10 mouse cellular contexts compared by ENCODE assay signal in genomic region chr12:108270240-108270919, GRCm38 (mm10). TPM values are rescaled to one million over a fixed set of nuclear protein-coding genes. Genes with fewer than 3 reads are reported as not detected.
A peak's percentile ranks its signal among the peaks of the same experiment; 100 is the strongest.
DNase-seq lines count a peak whose midpoint lies in the region; ATAC-seq and TF ChIP-seq lines count a peak whose summit lies in the region.
"Had no signal": no experiment of that assay in that cellular context is flagged by ENCODE, and none has a peak within 500 bp of the region (broad histone marks: within the 10 kb centered on the region; RNA-seq: fewer than 3 reads in every experiment).

No protein-coding gene starts in this region.

- peaks cover 24% of the 10 kb centered on the region for H3K27me3 ChIP-seq in liver, embryonic 14.5 days (ENCODE audit: control insufficient read depth, insufficient read depth, low read length)

- H3K4me3 ChIP-seq in liver, embryonic 14.5 days (ENCODE audit: insufficient read depth in 1 of 2, low read depth in 2 of 2, low read length in 2 of 2), result no peak overlapping the region

- H3K9me3 ChIP-seq in liver, embryonic 14.5 days (ENCODE audit: control insufficient read depth, low read length), result no peaks in the 10 kb centered on the region

- ATAC-seq in liver, embryonic 14.5 days (ENCODE audit: insufficient read depth), result no peak

- WGBS in liver, embryonic 14.5 days (ENCODE audit: insufficient replicate concordance), result 40% methylated on average over 13 of the region's 13 CpGs

- peak overlapping the region; percentile 2 for H3K4me2 ChIP-seq in liver, embryonic 14.5 days (ENCODE audit: low read depth)
- H3K4me2 ChIP-seq: lung, embryonic 14.5 days had no signal

- peak; percentile 73 for DNase-seq in adrenal gland, postnatal 14 days
- no peak for DNase-seq in adrenal gland, adult 18-20 months (ENCODE audit: low spot score in 2 of 2)
- DNase-seq in urinary bladder, adult 2 months (ENCODE audit: low spot score), result peak; percentile 17
- no peak for DNase-seq in urinary bladder, postnatal 36 days (ENCODE audit: low spot score in 2 of 2)
- no peak for DNase-seq in liver, embryonic 14.5 days (ENCODE audit: low read depth in 3 of 3, low spot score in 3 of 3)
- DNase-seq in layer of hippocampus, adult 18-20 months (ENCODE audit: low spot score in 2 of 2), result no peak
- no peak for DNase-seq in c-Kit-positive CD71-positive TER-119-positive erythroid progenitor cells, embryonic 14.5 days (ENCODE audit: low spot score)
- no peak for DNase-seq in spleen, postnatal 36 days (ENCODE audit: low spot score in 2 of 2)
- DNase-seq: lung, embryonic 14.5 days; thymus, postnatal 25 days had no signal

- no peak overlapping the region for H3K27ac ChIP-seq in liver, embryonic 14.5 days

- no peak for TF ChIP-seq EP300 in liver, embryonic 14.5 days (IDR thresholded peaks at IDR 0.05; ENCODE audit: low read depth)

- H3K9ac ChIP-seq in liver, embryonic 14.5 days (replicated peaks), result no peak overlapping the region
- H3K9ac ChIP-seq: lung, embryonic 14.5 days had no signal

- H3K36me3 ChIP-seq in liver, embryonic 14.5 days (replicated peaks; ENCODE audit: control insufficient read depth, insufficient read depth, low read depth), result no peaks in the 10 kb centered on the region

- peaks cover 0 to 41% of the 10 kb centered on the region in 2 experiments; a peak in 2 of 4 replicates for H3K4me1 ChIP-seq in liver, embryonic 14.5 days (replicated peaks; ENCODE audit: control insufficient read depth in 2 of 2, insufficient read depth in 2 of 2, low read length in 1 of 2)

- TF ChIP-seq CTCF in liver, embryonic 14.5 days (IDR thresholded peaks at IDR 0.05; ENCODE audit: low read depth), result no peak

RNA-seq across cellular contexts. Expression of gene Ccdc85c, which starts 4.8 kb away (rescaled TPM):
- total RNA-seq in adrenal gland, postnatal 14 days (2021), result 21.6 and 23.0 TPM in 2 replicates
- 10 to 100 TPM; 21.3 to 22.9 TPM for total RNA-seq in adrenal gland, adult 18-20 months (2021)
- 14.6 and 23.1 TPM in 2 replicates for polyA plus RNA-seq in urinary bladder, adult 2 months (2012; rRNA removed)
- polyA plus RNA-seq in liver, embryonic 14.5 days (2012; rRNA removed), result 1.8 TPM in 2 replicates
- polyA plus RNA-seq in liver, embryonic 14.5 days (2014; fragmentation: Nextera tagmentation; extraction: Ambion mirVana), result 1.8 TPM in 2 replicates
- total RNA-seq in layer of hippocampus, adult 18-20 months (2021), result 10 to 100 TPM; 66.1 to 72.5 TPM

RNA-seq across cellular contexts. Expression of gene Hhipl1, which starts 35.7 kb away (rescaled TPM):
- total RNA-seq in adrenal gland, postnatal 14 days (2021), result 0.67 and 0.79 TPM in 2 replicates
- total RNA-seq in adrenal gland, adult 18-20 months (2021), result 1 to 10 TPM in 1 of 2 experiments, under 1 TPM in 1; 0.89 to 1.4 TPM
- polyA plus RNA-seq in urinary bladder, adult 2 months (2012; rRNA removed), result 2.9 and 3.2 TPM in 2 replicates
- polyA plus RNA-seq in liver, embryonic 14.5 days (2012; rRNA removed), result 0.02 and 0.03 TPM in 2 replicates
- not detected in 2 replicates for polyA plus RNA-seq in liver, embryonic 14.5 days (2014; fragmentation: Nextera tagmentation; extraction: Ambion mirVana)
- 1 to 10 TPM; 6.1 to 6.4 TPM for total RNA-seq in layer of hippocampus, adult 18-20 months (2021)

Comparison
In these comparisons a context has a peak if more than half of its experiments do, and no peak if none do; other contexts are left out.
1. DNase-seq: peak in adrenal gland, postnatal 14 days (single experiment) and urinary bladder, adult 2 months (single experiment); none in adrenal gland, adult 18-20 months (0 of 2), urinary bladder, postnatal 36 days (0 of 2), liver, embryonic 14.5 days (0 of 3), layer of hippocampus, adult 18-20 months (0 of 2), c-Kit-positive CD71-positive TER-119-positive erythroid progenitor cells, embryonic 14.5 days (single experiment) and spleen, postnatal 36 days (0 of 2).